Mouse (Mus musculus) embryonic facial prominence, embryonic 14.5 days (tissue): ENCODE results near the gene Rasa2. TPM values are rescaled to one million over a fixed set of nuclear protein-coding genes. Genes with fewer than 3 reads are reported as not detected.

Experiments
- ATAC-seq: fragments of 200-750 bp; cut with Nextera tagmentation; 2 replicates; pipeline ENCODE4 v1.8.0; 2017; ENCODE audit warnings: low read depth, moderate number of reproducible peaks, moderate TSS enrichment
- DNase-seq: peaks from one replicate; pipeline ENCODE4 v3.0.0-alpha.2; 2015; ENCODE audit warnings: low spot score
- H3K27ac ChIP-seq: fragments of 300-500 bp; sonication (generic); replicated peaks from 2 replicates; pipeline ENCODE4 v1.5.1; 2014; ENCODE audit warnings: low read depth, mild to moderate bottlenecking, low read length, moderate library complexity
- H3K27me3 ChIP-seq: fragments of 300-500 bp; sonication (generic); replicated peaks from 2 replicates; pipeline ENCODE4 v1.6.1; 2014; ENCODE audit warnings: low read length; ENCODE audit not compliant: control insufficient read depth, insufficient read depth
- H3K36me3 ChIP-seq: fragments of 300-500 bp; sonication (generic); 2 replicates; pipeline ENCODE4 v1.6.1; 2014; ENCODE audit warnings: low read length, mixed read lengths; ENCODE audit not compliant: control insufficient read depth, insufficient read depth
- H3K4me1 ChIP-seq: fragments of 300-500 bp; sonication (generic); 2 replicates; pipeline ENCODE4 v1.6.1; 2014; ENCODE audit warnings: antibody characterized with exemption, low read length; ENCODE audit not compliant: control insufficient read depth, insufficient read depth
- H3K4me2 ChIP-seq: fragments of 300-500 bp; sonication (generic); 2 replicates; pipeline ENCODE4 v1.6.1; 2014; ENCODE audit warnings: low read depth, mild to moderate bottlenecking, low read length, moderate library complexity, mixed read lengths
- H3K4me3 ChIP-seq: fragments of 300-500 bp; sonication (generic); 2 replicates; pipeline ENCODE4 v1.5.1; 2014; ENCODE audit warnings: low read depth, mild to moderate bottlenecking, low read length
- H3K9ac ChIP-seq: fragments of 300-500 bp; sonication (generic); 2 replicates; pipeline ENCODE4 v1.6.1; 2014; ENCODE audit warnings: low read depth, mild to moderate bottlenecking, low read length, moderate library complexity, mixed read lengths
- H3K9me3 ChIP-seq: fragments of 300-500 bp; sonication (generic); 2 replicates; pipeline ENCODE4 v1.6.1; 2016; ENCODE audit warnings: low read length; ENCODE audit not compliant: control insufficient read depth
- WGBS: fragments of 180-500 bp; shearing (Covaris S2); extraction: QIAGEN DNeasy Blood & Tissue Kit; methylation state at CpG from one replicate; pipeline ENCODE4 v1.1.7; 2014; 5-methylcytosine and 5-hydroxymethylcytosine counted together
- polyA plus RNA-seq: library from polyadenylated mRNA; unstranded; fragments of >200 nt; fragmentation: Nextera tagmentation; extraction: Ambion mirVana; gene quantifications from 2 replicates; pipeline ENCODE4 v1.2.1, GENCODE M21; 2014

The Rasa2 gene
- polyA plus RNA-seq, 1 experiment from 2014 or later = 16.7 TPM

- H3K4me3 ChIP-seq = no peak overlapping the region
- no peak overlapping the region for H3K4me2 ChIP-seq
- no peaks in the 10 kb centered on the region for H3K27me3 ChIP-seq
- no peaks in the 10 kb centered on the region for H3K36me3 ChIP-seq
- WGBS = 51% methylated on average over 6 of the region's 6 CpGs
- ATAC-seq (no peak), DNase-seq (no peak)
- no peak overlapping the region for H3K27ac ChIP-seq
- no peaks in the 10 kb centered on the region for H3K9me3 ChIP-seq
- H3K4me1 ChIP-seq = no peaks in the 10 kb centered on the region
- no peak overlapping the region for H3K9ac ChIP-seq
Observed at GRCm38 (mm10) chr9:96635176-96635575, 3.8 kb upstream of the Rasa2 start.

- no peak overlapping the region for H3K9ac ChIP-seq
- no peak overlapping the region for H3K27ac ChIP-seq
- 91% methylated on average over 2 of the region's 2 CpGs for WGBS
- no peak overlapping the region for H3K4me2 ChIP-seq
- DNase-seq = no peak
- no peak for ATAC-seq
- H3K36me3 ChIP-seq = no peaks in the 10 kb centered on the region
- H3K9me3 ChIP-seq = no peaks in the 10 kb centered on the region
- H3K4me1 ChIP-seq = no peaks in the 10 kb centered on the region
- H3K4me3 ChIP-seq = no peak overlapping the region
- no peaks in the 10 kb centered on the region for H3K27me3 ChIP-seq
Observed at GRCm38 (mm10) chr9:96633771-96634170, 2.4 kb upstream of the Rasa2 start.

- 48% methylated on average over 7 of the region's 7 CpGs for WGBS
Observed at GRCm38 (mm10) chr9:96632756-96633155, 1.3 kb upstream of the Rasa2 start.

GRCm38 (mm10) chr9:96632073-96632690 lies 765 bp upstream of the Rasa2 start:
- H3K27me3 ChIP-seq = no peaks in the 10 kb centered on the region
- no peaks in the 10 kb centered on the region for H3K4me1 ChIP-seq
- H3K9ac ChIP-seq = peak overlapping the region; percentile 99; the same call in 1 of the 2 replicates
- no peak overlapping the region for H3K27ac ChIP-seq
- peak overlapping the region; percentile 93 for H3K4me3 ChIP-seq
- ATAC-seq (no peak), DNase-seq (no peak)
- WGBS = 57% methylated on average over 6 of the region's 6 CpGs
- no peaks in the 10 kb centered on the region for H3K36me3 ChIP-seq
- H3K4me2 ChIP-seq = peak overlapping the region; percentile 84
- no peaks in the 10 kb centered on the region for H3K9me3 ChIP-seq

More at GRCm38 (mm10) chr9:96632756-96633155, 1.3 kb upstream of the Rasa2 start:
- Histone ChIP-seq H3K36me3 (no peaks in the 10 kb centered on the region), H3K4me3 (no peak overlapping the region), H3K27ac (no peak overlapping the region), H3K9me3 (no peaks in the 10 kb centered on the region), H3K27me3 (no peaks in the 10 kb centered on the region), H3K9ac (no peak overlapping the region), H3K4me1 (no peaks in the 10 kb centered on the region), H3K4me2 (no peak overlapping the region)
- no peak for DNase-seq
- no peak for ATAC-seq

- no peaks in the 10 kb centered on the region for H3K9me3 ChIP-seq
- H3K4me1 ChIP-seq = no peaks in the 10 kb centered on the region
- H3K27me3 ChIP-seq = no peaks in the 10 kb centered on the region
- H3K27ac ChIP-seq = peak overlapping the region; percentile 98
- H3K36me3 ChIP-seq = no peaks in the 10 kb centered on the region
- peak; percentile 86 for ATAC-seq
- H3K9ac ChIP-seq = peak overlapping the region; percentile 99
- 0% methylated on average over 30 of the region's 105 CpGs for WGBS
- H3K4me3 ChIP-seq = peak overlapping the region; percentile 93
- DNase-seq = peak; percentile 80
- H3K4me2 ChIP-seq = peak overlapping the region; percentile 84
Observed at GRCm38 (mm10) chr9:96630571-96631388, 637 bp downstream of the Rasa2 start.

- H3K27ac ChIP-seq = no peak overlapping the region
- no peaks in the 10 kb centered on the region for H3K9me3 ChIP-seq
- 58% methylated on average over 4 of the region's 4 CpGs for WGBS
- no peaks in the 10 kb centered on the region for H3K36me3 ChIP-seq
- no peaks in the 10 kb centered on the region for H3K27me3 ChIP-seq
- no peak overlapping the region for H3K4me2 ChIP-seq
- no peak overlapping the region for H3K4me3 ChIP-seq
- no peak overlapping the region for H3K9ac ChIP-seq
- ATAC-seq = no peak
- DNase-seq = no peak
- no peaks in the 10 kb centered on the region for H3K4me1 ChIP-seq
Observed at GRCm38 (mm10) chr9:96629151-96629550, 2.3 kb downstream of the Rasa2 start.

- Histone ChIP-seq H3K4me1 (no peaks in the 10 kb centered on the region), H3K27ac (no peak overlapping the region), H3K9ac (no peak overlapping the region), H3K9me3 (no peaks in the 10 kb centered on the region), H3K4me3 (no peak overlapping the region), H3K36me3 (no peaks in the 10 kb centered on the region), H3K27me3 (no peaks in the 10 kb centered on the region), H3K4me2 (no peak overlapping the region)
- 39% methylated on average over 5 of the region's 5 CpGs for WGBS
- ATAC-seq (no peak), DNase-seq (no peak)
Observed at GRCm38 (mm10) chr9:96627557-96628085, 3.8 kb downstream of the Rasa2 start.

- no peaks in the 10 kb centered on the region for H3K9me3 ChIP-seq
- no peaks in the 10 kb centered on the region for H3K4me1 ChIP-seq
- H3K36me3 ChIP-seq = no peaks in the 10 kb centered on the region
- H3K4me3 ChIP-seq = no peak overlapping the region
- no peak overlapping the region for H3K4me2 ChIP-seq
- no peaks in the 10 kb centered on the region for H3K27me3 ChIP-seq
- no peak overlapping the region for H3K27ac ChIP-seq
- 58% methylated on average over 1 of the region's 1 CpGs for WGBS
- DNase-seq (no peak), ATAC-seq (no peak)
- H3K9ac ChIP-seq = no peak overlapping the region
Observed at GRCm38 (mm10) chr9:96627042-96627441, 4.4 kb downstream of the Rasa2 start.
